Mouse (Mus musculus) Patski (cell line): ENCODE data around the gene Ptprm. TPM values are rescaled to one million over a fixed set of nuclear protein-coding genes. Genes with fewer than 3 reads are reported as not detected.
A peak's percentile ranks its signal among the peaks of the same experiment; 100 is the strongest.

Source experiments
- ATAC-seq: fragments of 100-300 bp; one replicate; pipeline ENCODE4 v1.8.0; 2021
- CTCF ChIA-PET: fragments of 350-600 bp; sonication (Branson Sonifier 250); formaldehyde crosslinking; loops from one replicate; lab custom pipeline; 2022; ENCODE audit warnings: inconsistent platforms; lab: Charles Lee
- POLR2A ChIA-PET: fragments of 350-600 bp; sonication (Branson Sonifier 250); formaldehyde crosslinking; loops from one replicate; lab custom pipeline; 2022; ENCODE audit warnings: antibody characterized with exemption, inconsistent platforms; lab: Charles Lee
- DNase-seq: peaks from one replicate; pipeline ENCODE4 v3.0.0-alpha.2; 2011; ENCODE audit warnings: low read depth, low spot score
- H3K27me3 ChIP-seq: fragments of 371-371 bp; one replicate; pipeline ENCODE4 v1.5.1; 2021
- CTCF ChIP-seq: fragments of 100-300 bp; IDR thresholded peaks from one replicate; pipeline ENCODE4 v1.5.1; 2021
- in situ Hi-C: fragments of 300-500 bp; cut with MboI; formaldehyde crosslinking; loops from 3 replicates; pipeline ENCODE4 v1.11.1; 2018; ENCODE audit warnings: low pct_unique_long_range_greater_than_20kb, mixed read lengths
- polyA plus RNA-seq: library from polyadenylated mRNA; unstranded; gene quantifications from one replicate; pipeline ENCODE4 v1.2.3, GENCODE M21; 2021

Ptprm gene
- polyA plus RNA-seq, 1 experiment from 2014 or later = 43.7 TPM

GRCm38 (mm10) chr17:66755191-66755654, 599.0 kb downstream of the Ptprm start:
- ChIA-PET CTCF (interaction anchor here (0.7 to 1.5 kb wide), 5 partner anchors 31 to 81 kb away, joined by 3 to 6 read pairs (median 3); no protein-coding TSS in a partner anchor), POLR2A (no interaction called here)
- no peaks in the 10 kb centered on the region for H3K27me3 ChIP-seq
- ATAC-seq (no peak), DNase-seq (no peak)
- peak; percentile 69 for TF ChIP-seq CTCF
- in situ Hi-C loops = no loop called here

- no peak for DNase-seq
- ChIA-PET CTCF (interaction anchor here (1.3 to 1.4 kb wide), 2 partner anchors 67 to 74 kb away, joined by 3 read pairs; no protein-coding TSS in a partner anchor), POLR2A (no interaction called here)
- no peak for ATAC-seq
- no peaks in the 10 kb centered on the region for H3K27me3 ChIP-seq
- TF ChIP-seq CTCF = no peak
- in situ Hi-C loops = loop anchor here (5.0 kb wide), 1 partner anchor 177 kb away; no protein-coding TSS in a partner anchor
These were observed 599.9 kb downstream of the Ptprm start for GRCm38 (mm10) chr17:66754208-66754865.

GRCm38 (mm10) chr17:66751746-66752145, 602.5 kb downstream of the Ptprm start:
- ChIA-PET POLR2A (interaction anchor here (0.6 kb wide), 2 partner anchors 112 to 924 kb away, joined by 3 to 5 read pairs; no protein-coding TSS in a partner anchor), CTCF (interaction anchor here (1.2 kb wide), 1 partner anchor 71 kb away, joined by 4 read pairs; no protein-coding TSS in a partner anchor)
- DNase-seq (no peak), ATAC-seq (no peak)
- no peak for TF ChIP-seq CTCF
- in situ Hi-C loops = loop anchor here (5.0 kb wide), 1 partner anchor 174 kb away; no protein-coding TSS in a partner anchor
- H3K27me3 ChIP-seq = no peaks in the 10 kb centered on the region

- POLR2A ChIA-PET = no interaction called here
- H3K27me3 ChIP-seq = no peaks in the 10 kb centered on the region
- in situ Hi-C loops = loop anchor here (5.0 kb wide), 1 partner anchor 173 kb away; no protein-coding TSS in a partner anchor
- no peak for TF ChIP-seq CTCF
- DNase-seq = peak; percentile 63
- CTCF ChIA-PET = interaction anchor here (0.8 to 1.2 kb wide), 3 partner anchors 11 to 70 kb away, joined by 3 to 4 read pairs (median 3); no protein-coding TSS in a partner anchor
- ATAC-seq = peak; percentile 80
These were observed 603.6 kb downstream of the Ptprm start for GRCm38 (mm10) chr17:66750481-66751206.

- TF ChIP-seq CTCF = no peak
- DNase-seq (no peak), ATAC-seq (no peak)
- in situ Hi-C loops = loop anchor here (5.0 kb wide), 1 partner anchor 173 kb away; no protein-coding TSS in a partner anchor
- CTCF ChIA-PET = interaction anchor here (1.2 kb wide), 1 partner anchor 69 kb away, joined by 3 read pairs; no protein-coding TSS in a partner anchor
- no peaks in the 10 kb centered on the region for H3K27me3 ChIP-seq
- POLR2A ChIA-PET = no interaction called here
These were observed 604.3 kb downstream of the Ptprm start for GRCm38 (mm10) chr17:66749976-66750375.

DNA sequence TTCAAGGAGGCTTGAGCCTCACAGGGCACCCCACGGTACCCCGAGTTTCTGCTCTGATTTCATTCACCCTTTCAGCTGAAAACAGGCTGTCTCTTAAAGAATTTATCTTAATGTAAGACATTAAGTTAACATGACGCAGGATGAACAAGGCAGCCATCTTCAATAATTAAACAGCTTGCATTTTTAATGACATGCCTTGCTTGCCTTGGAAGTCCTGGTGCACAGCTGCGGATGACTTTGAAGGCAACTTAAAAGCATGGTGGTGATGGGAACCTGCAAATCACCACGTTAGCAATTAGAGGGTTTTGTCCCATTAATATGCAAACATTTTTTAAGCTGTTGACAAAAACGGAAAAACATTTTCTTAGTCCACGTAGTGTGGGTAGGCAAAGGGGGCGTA, 607.8 kb downstream of the Ptprm start:
- no peak for TF ChIP-seq CTCF
- no peaks in the 10 kb centered on the region for H3K27me3 ChIP-seq
- no peak for ATAC-seq
- in situ Hi-C loops = no loop called here
- no peak for DNase-seq
- ChIA-PET POLR2A (no interaction called here), CTCF (no interaction called here)

GRCm38 (mm10) chr17:66743321-66743720, 610.9 kb downstream of the Ptprm start:
- POLR2A ChIA-PET = interaction anchor here (0.9 kb wide), 1 partner anchor 10 kb away, joined by 7 read pairs; no protein-coding TSS in a partner anchor

GRCm38 (mm10) chr17:66738779-66739345, 615.4 kb downstream of the Ptprm start:
- TF ChIP-seq CTCF = no peak
- POLR2A ChIA-PET = no interaction called here
- in situ Hi-C loops = no loop called here
- no peaks in the 10 kb centered on the region for H3K27me3 ChIP-seq
- CTCF ChIA-PET = no interaction called here
- DNase-seq (no peak), ATAC-seq (no peak)

More at GRCm38 (mm10) chr17:66743321-66743720, 610.9 kb downstream of the Ptprm start:
- TF ChIP-seq CTCF = no peak
- CTCF ChIA-PET = no interaction called here
- peak; percentile 88 for ATAC-seq
- no peak for DNase-seq
- no peaks in the 10 kb centered on the region for H3K27me3 ChIP-seq
- in situ Hi-C loops = no loop called here

DNA sequence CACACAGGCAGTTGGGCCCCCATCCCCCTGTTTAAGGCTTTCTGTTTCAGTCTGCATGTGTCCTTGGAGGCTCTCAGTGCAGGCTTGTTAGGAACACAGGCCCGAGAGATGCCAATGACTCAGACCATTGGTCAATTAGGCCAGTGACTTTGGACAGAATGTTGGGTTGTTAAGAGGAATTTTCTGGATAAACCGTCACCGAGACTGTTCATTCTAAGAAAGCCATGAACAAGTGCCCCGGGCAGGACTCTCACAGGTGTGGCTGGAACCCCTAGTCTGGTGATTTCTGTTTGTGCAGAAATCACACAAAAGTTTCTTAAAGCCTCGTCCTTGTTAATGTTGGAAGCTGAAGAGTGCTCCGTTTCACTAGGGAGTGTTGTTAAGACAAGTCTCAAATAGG, 615.9 kb downstream of the Ptprm start:
- POLR2A ChIA-PET = no interaction called here
- no peak for TF ChIP-seq CTCF
- H3K27me3 ChIP-seq = no peaks in the 10 kb centered on the region
- CTCF ChIA-PET = no interaction called here
- ATAC-seq (no peak), DNase-seq (no peak)
- in situ Hi-C loops = no loop called here

DNA sequence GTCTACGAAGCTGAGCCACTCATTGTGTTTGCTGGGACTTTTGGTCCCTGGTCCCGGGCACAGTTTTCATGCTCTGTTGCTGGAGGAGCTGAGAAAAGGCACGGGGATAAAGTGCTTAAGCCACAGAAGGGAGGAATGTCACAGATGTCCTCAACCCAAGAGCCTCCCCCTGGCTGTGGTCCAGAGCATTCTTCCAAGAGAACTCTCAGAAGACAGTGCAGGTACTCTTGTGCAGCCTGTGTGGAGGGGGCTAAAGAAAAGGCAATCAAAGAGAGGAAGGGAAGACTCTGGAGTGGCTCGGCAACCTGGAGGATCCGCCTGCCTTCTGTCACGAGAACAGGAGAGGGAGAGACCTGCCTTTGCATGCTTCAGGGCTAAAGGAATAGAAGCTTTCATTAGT, 617.8 kb downstream of the Ptprm start:
- CTCF ChIA-PET = interaction anchor here (0.9 to 1.5 kb wide), 2 partner anchors 9 to 16 kb away, joined by 3 read pairs; no protein-coding TSS in a partner anchor
- no peak for ATAC-seq
- POLR2A ChIA-PET = no interaction called here
- in situ Hi-C loops = no loop called here
- no peak for TF ChIP-seq CTCF
- H3K27me3 ChIP-seq = no peaks in the 10 kb centered on the region
- no peak for DNase-seq
